Comparison of ENCODE assay signal across 24 mouse cellular contexts in genomic region chr2:158120211-158120610, GRCm38 (mm10).
"Had no signal": no experiment of that assay in that cellular context is flagged by ENCODE, and none has a peak within 500 bp of the region (broad histone marks: within the 10 kb centered on the region; RNA-seq: fewer than 3 reads in every experiment).

No protein-coding gene starts in this region.

- H3K27ac ChIP-seq: hindbrain, embryonic 13.5 days; hindbrain, embryonic 15.5 days; hindbrain, postnatal 0 days; kidney, embryonic 15.5 days; kidney, postnatal 0 days; limb, embryonic 12.5 days; limb, embryonic 15.5 days had no signal

- H3K36me3 ChIP-seq: hindbrain, embryonic 13.5 days; hindbrain, embryonic 15.5 days; limb, embryonic 12.5 days had no signal

- H3K27me3 ChIP-seq: heart, embryonic 12.5 days; hindbrain, embryonic 13.5 days; hindbrain, embryonic 15.5 days; kidney, embryonic 15.5 days; limb, embryonic 12.5 days; limb, embryonic 15.5 days; liver, embryonic 13.5 days had no signal

- H3K4me3 ChIP-seq: heart, embryonic 10.5 days; heart, embryonic 12.5 days; hindbrain, embryonic 13.5 days; hindbrain, embryonic 15.5 days; kidney, embryonic 15.5 days; limb, embryonic 12.5 days; limb, embryonic 15.5 days; liver, embryonic 13.5 days had no signal

- DNase-seq: forebrain, postnatal 0 days; gastrocnemius, postnatal 14 days; heart, adult 18-20 months; heart, postnatal 10 days; kidney, adult 11 months; kidney, adult 2 months; kidney, adult 9 months; kidney, postnatal 14 days; kidney, postnatal 36 days; layer of hippocampus, adult 9-11 months; layer of hippocampus, postnatal 36 days; left cerebral cortex, postnatal 4 days; liver, embryonic 13.5 days had no signal

- H3K4me2 ChIP-seq: heart, embryonic 12.5 days; hindbrain, embryonic 13.5 days; hindbrain, embryonic 15.5 days; kidney, embryonic 15.5 days; limb, embryonic 12.5 days; limb, embryonic 15.5 days; liver, embryonic 11.5 days; liver, embryonic 13.5 days had no signal

- H3K9ac ChIP-seq: forebrain, postnatal 0 days; heart, embryonic 12.5 days; hindbrain, embryonic 13.5 days; hindbrain, embryonic 15.5 days; kidney, embryonic 15.5 days; limb, embryonic 12.5 days; limb, embryonic 15.5 days; liver, embryonic 13.5 days had no signal

- ATAC-seq: forebrain, postnatal 0 days; hindbrain, postnatal 0 days; intestine, embryonic 16.5 days had no signal

- H3K9me3 ChIP-seq: heart, embryonic 10.5 days; heart, embryonic 12.5 days; hindbrain, embryonic 13.5 days; hindbrain, embryonic 15.5 days; kidney, embryonic 15.5 days; limb, embryonic 12.5 days; limb, embryonic 15.5 days; liver, embryonic 13.5 days had no signal
